Mouse (Mus musculus) heart, postnatal 0 days (tissue): ENCODE results near the gene Mab21l1. TPM values are rescaled to one million over a fixed set of nuclear protein-coding genes. Genes with fewer than 3 reads are reported as not detected.

Source experiments
- ATAC-seq: fragments of 200-750 bp; cut with Nextera tagmentation; 2 replicates; pipeline ENCODE4 v1.8.0; 2017; ENCODE audit warnings: low read depth, moderate number of reproducible peaks, moderate library complexity; ENCODE audit not compliant: insufficient read depth
- DNase-seq: peaks from one replicate; pipeline ENCODE4 v3.0.0-alpha.2; 2016; ENCODE audit warnings: low spot score
- H3K27ac ChIP-seq: fragments of 300-500 bp; sonication (generic); 2 replicates; pipeline ENCODE4 v1.5.1; 2014; ENCODE audit warnings: low read depth, mild to moderate bottlenecking
- H3K27me3 ChIP-seq: fragments of 300-500 bp; sonication (generic); 2 replicates; pipeline ENCODE4 v1.6.1; 2014; ENCODE audit warnings: low read length, mixed read lengths; ENCODE audit not compliant: control insufficient read depth, insufficient read depth
- H3K36me3 ChIP-seq: fragments of 300-500 bp; sonication (generic); replicated peaks from 2 replicates; pipeline ENCODE4 v1.6.1; 2014; ENCODE audit warnings: low read length, mixed read lengths; ENCODE audit not compliant: control insufficient read depth, insufficient read depth
- H3K4me1 ChIP-seq: fragments of 300-500 bp; sonication (generic); 2 replicates; pipeline ENCODE4 v1.6.1; 2014; ENCODE audit warnings: antibody characterized with exemption; ENCODE audit not compliant: control insufficient read depth, insufficient read depth
- H3K4me2 ChIP-seq: fragments of 300-500 bp; sonication (generic); 2 replicates; pipeline ENCODE4 v1.6.1; 2014; ENCODE audit warnings: low read depth, mild to moderate bottlenecking, low read length, moderate library complexity
- H3K4me3 ChIP-seq: fragments of 300-500 bp; sonication (generic); 2 replicates; pipeline ENCODE4 v1.5.1; 2014; ENCODE audit warnings: low read depth, low read length
- H3K9ac ChIP-seq: fragments of 300-500 bp; sonication (generic); replicated peaks from 2 replicates; pipeline ENCODE4 v1.6.1; 2014; ENCODE audit warnings: low read depth, low read length, mixed read lengths
- H3K9me3 ChIP-seq: fragments of 300-500 bp; sonication (generic); replicated peaks from 2 replicates; pipeline ENCODE4 v1.6.1; 2016; ENCODE audit warnings: low read length; ENCODE audit not compliant: control insufficient read depth
- CTCF ChIP-seq: IDR thresholded peaks from 2 replicates; pipeline ENCODE4 v1.5.1; 2016; ENCODE audit warnings: antibody characterized with exemption, control low read depth, low read depth
- EP300 ChIP-seq: IDR thresholded peaks from 2 replicates; pipeline ENCODE4 v1.6.1; 2016; ENCODE audit warnings: antibody characterized with exemption, low read depth
- WGBS: fragments of 180-500 bp; shearing (Covaris S2); extraction: QIAGEN DNeasy Blood & Tissue Kit; methylation state at CpG from one replicate; pipeline ENCODE4 v1.1.7; 2014; 5-methylcytosine and 5-hydroxymethylcytosine counted together
- polyA plus RNA-seq: library from polyadenylated mRNA; unstranded; fragments of >200 nt; fragmentation: Nextera tagmentation; extraction: Ambion mirVana; gene quantifications from 2 replicates; pipeline ENCODE4 v1.2.1, GENCODE M21; 2015
- total RNA-seq: library from RNA; depleted of rRNA; stranded (reverse); fragments of >200 nt; gene quantifications from 2 replicates; pipeline ENCODE4 v1.2.3, GENCODE M21; 2014; ENCODE audit warnings: low replicate concordance

Gene Mab21l1
- total and polyA plus RNA-seq, 2 experiments from 2014 or later, result 0.33 TPM; not detected in 1

DNA sequence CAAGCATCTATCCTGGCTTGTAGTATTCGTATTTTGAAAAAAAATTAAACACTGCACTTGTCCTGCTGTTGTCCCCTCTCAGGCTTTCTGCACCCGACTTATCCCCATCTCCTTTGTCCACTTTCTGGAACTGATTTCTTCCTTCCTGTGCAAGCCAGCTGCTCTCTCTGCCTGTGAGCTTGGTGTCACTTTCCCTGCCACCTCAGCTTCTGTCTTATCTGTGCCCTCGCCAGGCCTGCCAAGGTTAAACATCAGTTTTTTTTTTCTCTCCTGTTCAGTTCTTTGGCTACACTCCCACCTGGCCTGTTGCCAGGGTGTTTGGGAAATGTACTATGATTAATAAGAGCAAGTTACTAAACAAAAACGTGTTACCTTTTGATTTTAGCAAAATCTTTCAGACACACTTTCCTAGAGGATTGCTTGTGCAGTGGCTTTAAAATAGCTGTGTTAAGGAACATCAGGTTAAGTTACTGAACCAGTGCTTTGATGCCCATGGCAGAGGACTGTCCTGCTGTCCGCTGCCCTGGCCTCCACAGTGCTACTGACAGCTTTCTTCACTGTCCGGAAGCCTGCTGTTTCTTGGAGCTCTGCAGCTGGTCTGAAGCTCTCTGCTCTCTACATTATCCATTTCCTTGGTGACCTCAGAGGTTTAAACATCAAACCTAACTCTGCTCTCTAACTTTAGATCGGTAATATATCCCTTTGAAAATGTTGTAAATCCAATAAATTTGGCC, 11.7 kb downstream of the Mab21l1 start:
- TF ChIP-seq CTCF, result no peak
- no peak for TF ChIP-seq EP300
- ATAC-seq, result peak; percentile 90
- H3K4me1 ChIP-seq, result 0 out of 2 replicates have a peak, but pooled peaks cover 3% of the 10 kb centered on the region
- H3K4me3 ChIP-seq, result no peak overlapping the region
- H3K9me3 ChIP-seq, result no peaks in the 10 kb centered on the region
- no peaks in the 10 kb centered on the region for H3K27me3 ChIP-seq
- peak; percentile 86 for DNase-seq
- H3K27ac ChIP-seq, result peak overlapping the region; percentile 84
- WGBS, result 13% methylated on average over 7 of the region's 7 CpGs
- no peak overlapping the region for H3K4me2 ChIP-seq
- no peaks in the 10 kb centered on the region for H3K36me3 ChIP-seq
- H3K9ac ChIP-seq, result no peak overlapping the region

DNA sequence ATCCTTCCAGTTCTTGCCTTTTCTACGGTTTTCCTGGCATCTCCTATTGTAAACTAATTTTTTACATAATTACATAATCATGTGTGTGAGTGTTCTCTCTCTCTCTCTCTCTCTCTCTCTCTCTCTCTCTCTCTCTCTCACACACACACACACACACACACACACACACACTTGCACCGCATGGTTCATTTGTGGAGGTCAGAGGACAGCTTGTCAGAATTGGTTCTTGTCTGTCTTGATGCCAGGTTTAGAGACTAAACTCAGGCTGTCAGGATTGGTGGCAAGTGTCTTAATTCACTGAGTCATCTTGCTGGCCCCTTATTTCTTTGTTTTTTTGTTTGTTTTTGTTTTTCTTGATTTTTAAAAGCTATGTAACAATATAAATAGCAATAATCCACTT, 12.5 kb downstream of the Mab21l1 start:
- Histone ChIP-seq H3K4me1 (0 out of 2 replicates have a peak, but pooled peaks cover 3% of the 10 kb centered on the region), H3K27ac (peak overlapping the region; percentile 84), H3K4me2 (no peak overlapping the region), H3K9me3 (no peaks in the 10 kb centered on the region), H3K27me3 (no peaks in the 10 kb centered on the region), H3K9ac (no peak overlapping the region), H3K36me3 (no peaks in the 10 kb centered on the region), H3K4me3 (no peak overlapping the region)
- ATAC-seq, result no peak
- TF ChIP-seq EP300, result no peak
- no peak for TF ChIP-seq CTCF
- DNase-seq, result no peak
- WGBS, result 77% methylated on average over 2 of the region's 2 CpGs

DNA sequence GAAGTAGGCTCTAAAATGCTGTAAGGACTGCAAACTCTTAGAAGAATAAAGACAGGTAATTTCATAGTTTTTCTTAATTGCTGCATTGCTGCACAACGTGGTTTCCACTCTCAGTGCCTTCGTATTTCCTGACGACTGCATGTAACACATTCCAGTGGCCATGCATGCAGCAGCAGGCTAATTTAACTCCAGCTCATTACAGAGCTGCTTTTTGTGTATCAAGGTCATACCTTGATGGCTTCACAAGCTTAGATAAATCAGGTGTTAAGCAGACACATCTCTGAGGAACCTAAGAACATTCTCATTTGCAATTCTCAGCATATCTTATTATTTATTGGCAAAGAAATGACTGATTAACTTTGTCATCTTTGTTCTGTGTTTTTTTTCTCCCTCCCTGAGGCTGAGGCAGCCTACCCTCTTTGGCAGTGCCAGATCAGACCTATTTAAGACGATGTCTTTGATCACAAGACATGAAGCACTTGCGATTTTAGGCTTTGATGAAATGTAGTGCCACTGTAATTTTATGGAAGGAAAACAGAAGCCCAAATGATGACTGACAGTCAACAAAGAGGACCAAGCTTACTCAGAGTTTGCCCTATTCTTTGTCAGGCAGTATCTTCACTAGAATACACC, 32.8 kb downstream of the Mab21l1 start:
- Histone ChIP-seq H3K27me3 (no peaks in the 10 kb centered on the region), H3K36me3 (no peaks in the 10 kb centered on the region), H3K27ac (no peak overlapping the region), H3K4me2 (no peak overlapping the region), H3K4me1 (peaks cover 8% of the 10 kb centered on the region; the same call in 1 of the 2 replicates), H3K9ac (no peak overlapping the region), H3K9me3 (no peaks in the 10 kb centered on the region), H3K4me3 (no peak overlapping the region)
- DNase-seq (no peak), ATAC-seq (no peak)
- 50% methylated on average over 5 of the region's 5 CpGs for WGBS
- no peak for TF ChIP-seq CTCF
- TF ChIP-seq EP300, result no peak

DNA sequence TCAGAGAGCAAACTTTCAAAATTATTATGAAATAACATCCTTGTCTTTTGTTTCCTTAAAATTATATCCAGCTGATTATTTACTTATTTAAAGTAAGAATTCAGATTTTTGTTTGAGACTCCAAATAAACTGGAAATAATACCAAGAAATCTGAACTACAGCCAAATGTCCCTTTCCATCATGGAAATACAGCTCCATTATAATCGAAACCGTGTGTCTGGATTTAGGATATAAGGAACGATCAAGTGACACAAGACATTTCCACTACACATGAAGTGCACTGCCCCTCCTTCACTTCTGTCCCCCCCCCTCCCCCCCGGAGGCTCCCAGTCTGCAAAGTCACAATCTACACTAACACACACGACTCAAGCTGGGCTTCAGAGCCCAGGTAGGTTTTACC, 33.8 kb downstream of the Mab21l1 start:
- ATAC-seq (no peak), DNase-seq (no peak)
- no peaks in the 10 kb centered on the region for H3K27me3 ChIP-seq
- TF ChIP-seq EP300 (no peak), CTCF (no peak)
- H3K4me1 ChIP-seq, result peaks cover 8% of the 10 kb centered on the region; the same call in 1 of the 2 replicates
- H3K36me3 ChIP-seq, result no peaks in the 10 kb centered on the region
- no peak overlapping the region for H3K4me3 ChIP-seq
- H3K9ac ChIP-seq, result no peak overlapping the region
- H3K27ac ChIP-seq, result no peak overlapping the region
- WGBS, result 67% methylated on average over 5 of the region's 5 CpGs
- H3K9me3 ChIP-seq, result no peaks in the 10 kb centered on the region
- no peak overlapping the region for H3K4me2 ChIP-seq

DNA sequence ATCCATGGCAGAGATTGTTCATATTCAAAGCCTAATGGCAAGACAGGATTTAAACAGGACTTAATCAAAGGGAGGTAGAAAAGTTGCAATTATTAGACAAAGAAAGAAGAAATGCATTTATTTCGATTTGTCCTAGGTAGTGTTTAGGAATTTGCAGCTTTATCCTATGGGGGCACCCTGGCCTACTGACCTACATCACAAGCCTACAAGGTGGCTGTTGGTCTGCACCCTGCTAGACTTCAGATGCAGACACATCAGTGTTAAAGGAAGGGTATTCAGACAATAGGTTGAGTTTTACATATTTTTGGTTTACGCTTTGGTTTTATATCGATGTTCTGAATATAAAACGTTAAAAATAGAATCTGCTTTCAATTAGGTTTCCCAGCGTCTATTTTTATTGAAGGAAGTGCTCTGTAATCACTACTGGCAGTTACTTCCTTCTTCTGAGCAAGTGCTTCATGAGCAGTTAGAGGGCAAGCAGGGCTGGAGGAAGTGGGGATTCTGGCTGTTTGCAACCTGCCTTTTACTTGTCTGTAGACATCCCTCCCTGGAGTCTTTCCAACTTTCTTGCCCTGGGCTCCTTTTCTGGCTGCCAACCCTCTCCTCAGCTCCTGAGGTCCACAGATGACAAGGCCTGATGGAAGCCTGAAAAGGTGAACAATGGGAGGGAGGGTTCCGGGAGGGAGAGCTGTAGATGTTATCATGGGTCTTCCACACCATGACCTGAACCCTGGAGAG, 34.5 kb downstream of the Mab21l1 start:
- Histone ChIP-seq H3K9ac (no peak overlapping the region), H3K27me3 (no peaks in the 10 kb centered on the region), H3K4me2 (peak overlapping the region; percentile 13; the same call in 1 of the 2 replicates), H3K4me1 (peaks cover 8% of the 10 kb centered on the region; the same call in 1 of the 2 replicates), H3K36me3 (no peaks in the 10 kb centered on the region), H3K27ac (peak overlapping the region; percentile 34; the same call in 1 of the 2 replicates), H3K4me3 (no peak overlapping the region), H3K9me3 (0 out of 2 replicates have a peak, but pooled peaks cover 6% of the 10 kb centered on the region)
- WGBS, result 36% methylated on average over 6 of the region's 6 CpGs
- ATAC-seq (no peak), DNase-seq (no peak)
- TF ChIP-seq CTCF (no peak), EP300 (no peak)
